Comparison of ENCODE assay signal across 22 mouse cellular contexts in genomic region chr15:7191074-7191473, GRCm38 (mm10).
"Had no signal": no experiment of that assay in that cellular context is flagged by ENCODE, and none has a peak within 500 bp of the region (broad histone marks: within the 10 kb centered on the region; RNA-seq: fewer than 3 reads in every experiment).

No protein-coding gene starts in this region.

- H3K27ac ChIP-seq: kidney, embryonic 15.5 days; left cerebral cortex, adult 2 months; limb, embryonic 13.5 days; liver, embryonic 13.5 days; lung, embryonic 15.5 days; midbrain, embryonic 10.5 days; midbrain, embryonic 13.5 days; neural tube, embryonic 13.5 days; stomach, embryonic 15.5 days had no signal

- DNase-seq: kidney, adult 11 months; kidney, adult 8-10 months; kidney, postnatal 10 days; kidney, postnatal 36 days; layer of hippocampus, postnatal 36 days; liver; liver, embryonic 13.5 days; retina, postnatal 1 day; right cerebral cortex, postnatal 25 days; spleen, adult 18-20 months; thymus, postnatal 25 days had no signal

- H3K9me3 ChIP-seq: kidney, embryonic 15.5 days; limb, embryonic 13.5 days; liver, embryonic 13.5 days; lung, embryonic 15.5 days; megakaryocyte, embryonic 14.5 days; midbrain, embryonic 10.5 days; midbrain, embryonic 13.5 days; neural tube, embryonic 13.5 days; stomach, embryonic 15.5 days had no signal

- H3K27me3 ChIP-seq: kidney, embryonic 15.5 days; limb, embryonic 13.5 days; liver, embryonic 13.5 days; lung, embryonic 15.5 days; midbrain, embryonic 13.5 days; neural tube, embryonic 13.5 days; stomach, embryonic 15.5 days had no signal

- H3K4me2 ChIP-seq: kidney, embryonic 15.5 days; limb, embryonic 13.5 days; liver, embryonic 13.5 days; lung, embryonic 15.5 days; midbrain, embryonic 13.5 days; neural tube, embryonic 13.5 days; stomach, embryonic 15.5 days had no signal

- H3K4me3 ChIP-seq: kidney, embryonic 15.5 days; left cerebral cortex, adult 2 months; limb, embryonic 13.5 days; liver, embryonic 13.5 days; lung, embryonic 15.5 days; midbrain, embryonic 10.5 days; midbrain, embryonic 13.5 days; myocyte; neural tube, embryonic 13.5 days; stomach, embryonic 15.5 days had no signal

- H3K4me1 ChIP-seq: liver, embryonic 13.5 days; stomach, embryonic 15.5 days had no signal

- ATAC-seq: midbrain, embryonic 13.5 days; midbrain, embryonic 16.5 days had no signal

- H3K9ac ChIP-seq: kidney, embryonic 15.5 days; limb, embryonic 13.5 days; liver, embryonic 13.5 days; lung, embryonic 15.5 days; midbrain, embryonic 13.5 days; neural tube, embryonic 13.5 days; stomach, embryonic 15.5 days had no signal
